8 mouse cellular contexts compared by ENCODE assay signal in genomic region chr1:131995062-131995461, GRCm38 (mm10). TPM values are rescaled to one million over a fixed set of nuclear protein-coding genes. Genes with fewer than 3 reads are reported as not detected.
A peak's percentile ranks its signal among the peaks of the same experiment; 100 is the strongest.
DNase-seq lines count a peak whose midpoint lies in the region; ATAC-seq lines count a peak whose summit lies in the region.

No protein-coding gene starts in this region.

- 40% methylated on average over 4 of the region's 4 CpGs for whole genome bisulfite sequencing in midbrain, embryonic 14.5 days
- WGBS in midbrain, embryonic 13.5 days: 32% methylated on average over 4 of the region's 4 CpGs

- H3K4me3 ChIP-seq in midbrain, embryonic 14.5 days (replicated peaks; ENCODE audit: low read depth, low read length): no peak overlapping the region
- no peak overlapping the region for H3K4me3 ChIP-seq in midbrain, embryonic 13.5 days (replicated peaks)

- no peak overlapping the region for H3K9ac ChIP-seq in midbrain, embryonic 14.5 days (replicated peaks; ENCODE audit: low read length)
- no peak overlapping the region for H3K9ac ChIP-seq in midbrain, embryonic 13.5 days (replicated peaks)

- H3K27ac ChIP-seq in midbrain, embryonic 14.5 days (replicated peaks; ENCODE audit: low read depth, low read length): no peak overlapping the region
- H3K27ac ChIP-seq in midbrain, embryonic 13.5 days: no peak overlapping the region

- intact Hi-C loops in heart, postnatal 14 days (cut with DNase I): loop anchor here (1.0 kb wide), 2 partner anchors 51 to 121 kb away; no protein-coding TSS in a partner anchor

- peak; percentile 76 for DNase-seq in adrenal gland, postnatal 10 days
- no peak for DNase-seq in adrenal gland, postnatal 4 days (ENCODE audit: low spot score in 2 of 2)
- DNase-seq in midbrain, embryonic 14.5 days: peak; percentile 61
- DNase-seq in cerebellum, adult 8-10 months: peak; percentile 48
- peak; percentile 67 to 78 for DNase-seq in heart, postnatal 14 days
- DNase-seq in lung, adult 18-20 months: peak; percentile 63 to 64
- peak; percentile 54 to 76 for DNase-seq in spleen, postnatal 14 days (ENCODE audit: low spot score in 2 of 2)

- H3K27me3 ChIP-seq in midbrain, embryonic 14.5 days (ENCODE audit: control insufficient read depth, insufficient read depth, low read length): no peaks in the 10 kb centered on the region
- no peaks in the 10 kb centered on the region for H3K27me3 ChIP-seq in midbrain, embryonic 13.5 days

- H3K9me3 ChIP-seq in midbrain, embryonic 14.5 days (ENCODE audit: control insufficient read depth, low read length): no peaks in the 10 kb centered on the region
- H3K9me3 ChIP-seq in midbrain, embryonic 13.5 days: no peaks in the 10 kb centered on the region

- ATAC-seq in midbrain, embryonic 14.5 days (ENCODE audit: low FRiP score, low TSS enrichment): no peak
- no peak for ATAC-seq in midbrain, embryonic 13.5 days

- no peaks in the 10 kb centered on the region for H3K4me1 ChIP-seq in midbrain, embryonic 14.5 days (ENCODE audit: control insufficient read depth, insufficient read depth, low read length)
- H3K4me1 ChIP-seq in midbrain, embryonic 13.5 days (replicated peaks): no peaks in the 10 kb centered on the region

- no peak overlapping the region for H3K4me2 ChIP-seq in midbrain, embryonic 14.5 days (ENCODE audit: low read length)
- no peak overlapping the region for H3K4me2 ChIP-seq in midbrain, embryonic 13.5 days (replicated peaks)

- no peaks in the 10 kb centered on the region for H3K36me3 ChIP-seq in midbrain, embryonic 14.5 days (ENCODE audit: control insufficient read depth, insufficient read depth, low read length)
- no peaks in the 10 kb centered on the region for H3K36me3 ChIP-seq in midbrain, embryonic 13.5 days

RNA-seq across cellular contexts. Expression of gene Elk4, which starts 12.3 kb away (rescaled TPM):
- 100 to 1,000 TPM; 115 to 128 TPM for total RNA-seq in adrenal gland, postnatal 10 days (2021)
- total RNA-seq in adrenal gland, postnatal 4 days (2021): 100 to 1,000 TPM; 130 to 135 TPM
- 14.4 and 17.1 TPM in 2 replicates for polyA plus RNA-seq in midbrain, embryonic 14.5 days (2014; fragmentation: Nextera tagmentation; extraction: Ambion mirVana)
- 10.9 and 12.6 TPM in 2 replicates for polyA plus RNA-seq in midbrain, embryonic 13.5 days (2015; fragmentation: Nextera tagmentation; extraction: Ambion mirVana)
- 100 to 1,000 TPM; 105 to 111 TPM for total RNA-seq in heart, postnatal 14 days (2021)

RNA-seq across cellular contexts. Expression of gene Slc45a3, which starts 32.3 kb away (rescaled TPM):
- 10 to 100 TPM in 1 of 2 experiments, 1 to 10 TPM in 1; 9.9 to 13.8 TPM for total RNA-seq in adrenal gland, postnatal 10 days (2021)
- total RNA-seq in adrenal gland, postnatal 4 days (2021): 10 to 100 TPM; 11.6 to 15.1 TPM
- 2.6 and 6.4 TPM in 2 replicates for polyA plus RNA-seq in midbrain, embryonic 14.5 days (2014; fragmentation: Nextera tagmentation; extraction: Ambion mirVana)
- polyA plus RNA-seq in midbrain, embryonic 13.5 days (2015; fragmentation: Nextera tagmentation; extraction: Ambion mirVana): 9.5 and 12.9 TPM in 2 replicates
- total RNA-seq in heart, postnatal 14 days (2021): 1 to 10 TPM; 6.1 to 8.2 TPM

Comparison
In these comparisons a context has a peak if more than half of its experiments do, and no peak if none do; other contexts are left out.
1. DNase-seq: peak in adrenal gland, postnatal 10 days (single experiment), midbrain, embryonic 14.5 days (single experiment), cerebellum, adult 8-10 months (single experiment), heart, postnatal 14 days (2 of 2), lung, adult 18-20 months (2 of 2) and spleen, postnatal 14 days (2 of 2); none in adrenal gland, postnatal 4 days (0 of 2).